ENCODE assay signal across 7 mouse cellular contexts in genomic region chr15:36980238-36980637, GRCm38 (mm10). TPM values are rescaled to one million over a fixed set of nuclear protein-coding genes. Genes with fewer than 3 reads are reported as not detected.
DNase-seq lines count a peak whose midpoint lies in the region; ATAC-seq lines count a peak whose summit lies in the region.

No protein-coding gene starts in this region.

- peak; percentile 29; the same call in 1 of the 2 replicates for ATAC-seq in liver, embryonic 11.5 days (replicated peaks; ENCODE audit: low FRiP score)
- ATAC-seq in embryonic facial prominence, embryonic 12.5 days (ENCODE audit: insufficient number of reproducible peaks, insufficient read depth, low FRiP score, low TSS enrichment): no peak; the same call in 1 of the 2 replicates
- ATAC-seq in intestine, embryonic 16.5 days: 0 out of 2 replicates have a peak, but pooled peaks have one; percentile 39
- ATAC-seq in neural tube, embryonic 14.5 days (ENCODE audit: low read depth): peak; percentile 52

- 0 out of 2 replicates have a peak overlapping the region, but pooled peaks have one; percentile 0 for H3K9ac ChIP-seq in liver, embryonic 11.5 days (ENCODE audit: low read depth, low read length)
- H3K9ac ChIP-seq in embryonic facial prominence, embryonic 12.5 days: 0 out of 2 replicates have a peak overlapping the region, but pooled peaks have one; percentile 2
- peak overlapping the region; percentile 48; the same call in 1 of the 2 replicates for H3K9ac ChIP-seq in intestine, embryonic 16.5 days (ENCODE audit: low read depth, low read length)
- H3K9ac ChIP-seq in neural tube, embryonic 14.5 days (replicated peaks; ENCODE audit: low read depth, low read length): peak overlapping the region; percentile 46; the same call in 1 of the 2 replicates

- H3K9me3 ChIP-seq in liver, embryonic 11.5 days (ENCODE audit: control insufficient read depth, low read length): no peaks in the 10 kb centered on the region
- no peaks in the 10 kb centered on the region for H3K9me3 ChIP-seq in embryonic facial prominence, embryonic 12.5 days
- no peaks in the 10 kb centered on the region for H3K9me3 ChIP-seq in intestine, embryonic 16.5 days (ENCODE audit: control insufficient read depth, low read length)
- no peaks in the 10 kb centered on the region for H3K9me3 ChIP-seq in neural tube, embryonic 14.5 days (ENCODE audit: control insufficient read depth, low read length)

- H3K27me3 ChIP-seq in liver, embryonic 11.5 days (replicated peaks; ENCODE audit: control insufficient read depth, insufficient read depth, low read length): no peaks in the 10 kb centered on the region
- no peaks in the 10 kb centered on the region for H3K27me3 ChIP-seq in embryonic facial prominence, embryonic 12.5 days
- no peaks in the 10 kb centered on the region for H3K27me3 ChIP-seq in intestine, embryonic 16.5 days (replicated peaks; ENCODE audit: control insufficient read depth, insufficient read depth, low read length)
- H3K27me3 ChIP-seq in neural tube, embryonic 14.5 days (ENCODE audit: control insufficient read depth, insufficient read depth, low read length): no peaks in the 10 kb centered on the region

- 42% methylated on average over 8 of the region's 8 CpGs for WGBS in liver, embryonic 11.5 days
- 47% methylated on average over 8 of the region's 8 CpGs for WGBS in embryonic facial prominence, embryonic 12.5 days
- WGBS in intestine, embryonic 16.5 days: 45% methylated on average over 8 of the region's 8 CpGs
- WGBS in neural tube, embryonic 14.5 days: 49% methylated on average over 8 of the region's 8 CpGs

- peak overlapping the region; percentile 63 for H3K4me2 ChIP-seq in liver, embryonic 11.5 days
- peak overlapping the region; percentile 56 for H3K4me2 ChIP-seq in embryonic facial prominence, embryonic 12.5 days (replicated peaks)
- peak overlapping the region; percentile 80 for H3K4me2 ChIP-seq in intestine, embryonic 16.5 days (ENCODE audit: low read depth, low read length)
- peak overlapping the region; percentile 55 for H3K4me2 ChIP-seq in neural tube, embryonic 14.5 days (ENCODE audit: low read depth, low read length)

- H3K36me3 ChIP-seq in liver, embryonic 11.5 days (ENCODE audit: control insufficient read depth, insufficient read depth, low read length): no peaks in the 10 kb centered on the region
- H3K36me3 ChIP-seq in embryonic facial prominence, embryonic 12.5 days: no peaks in the 10 kb centered on the region
- H3K36me3 ChIP-seq in intestine, embryonic 16.5 days (ENCODE audit: control insufficient read depth, insufficient read depth, low read length): no peaks in the 10 kb centered on the region
- H3K36me3 ChIP-seq in neural tube, embryonic 14.5 days (ENCODE audit: control insufficient read depth, insufficient read depth, low read length): no peaks in the 10 kb centered on the region

- H3K4me3 ChIP-seq in liver, embryonic 11.5 days (ENCODE audit: low read depth, low read length): peak overlapping the region; percentile 35
- peak overlapping the region; percentile 32 for H3K4me3 ChIP-seq in embryonic facial prominence, embryonic 12.5 days
- H3K4me3 ChIP-seq in intestine, embryonic 16.5 days (ENCODE audit: low read length): peak overlapping the region; percentile 42
- H3K4me3 ChIP-seq in neural tube, embryonic 14.5 days (ENCODE audit: low read depth, low read length): peak overlapping the region; percentile 26

- no peak for DNase-seq in liver, embryonic 11.5 days (ENCODE audit: low spot score)
- no peak for DNase-seq in liver
- no peak for DNase-seq in left cerebral cortex, adult 9 months (ENCODE audit: low spot score in 2 of 2)
- DNase-seq in adrenal gland, adult 2 months: no peak

- peaks cover 4% of the 10 kb centered on the region; the same call in 1 of the 2 replicates for H3K4me1 ChIP-seq in liver, embryonic 11.5 days (replicated peaks; ENCODE audit: control insufficient read depth, insufficient read depth, low read length)
- H3K4me1 ChIP-seq in embryonic facial prominence, embryonic 12.5 days: peaks cover 20% of the 10 kb centered on the region
- H3K4me1 ChIP-seq in intestine, embryonic 16.5 days (ENCODE audit: control insufficient read depth, insufficient read depth, low read length): peaks cover 16% of the 10 kb centered on the region
- peaks cover 11% of the 10 kb centered on the region for H3K4me1 ChIP-seq in neural tube, embryonic 14.5 days (ENCODE audit: control insufficient read depth, insufficient read depth, low read length)

- no peak overlapping the region for H3K27ac ChIP-seq in liver, embryonic 11.5 days (ENCODE audit: low read depth, low read length)
- H3K27ac ChIP-seq in embryonic facial prominence, embryonic 12.5 days: no peak overlapping the region
- H3K27ac ChIP-seq in intestine, embryonic 16.5 days (ENCODE audit: low read length): no peak overlapping the region; the same call in 1 of the 2 replicates
- peak overlapping the region; percentile 82 for H3K27ac ChIP-seq in neural tube, embryonic 14.5 days (ENCODE audit: low read depth, low read length)

RNA-seq across cellular contexts. Expression of gene Zfp706, which starts 27.3 kb away (rescaled TPM):
- polyA plus RNA-seq in liver, embryonic 11.5 days (2014; fragmentation: Nextera tagmentation; extraction: Ambion mirVana): 419 and 426 TPM in 2 replicates
- 431 and 440 TPM in 2 replicates for polyA plus RNA-seq in embryonic facial prominence, embryonic 12.5 days (2016; fragmentation: Nextera tagmentation; extraction: Ambion mirVana)
- 613 and 620 TPM in 2 replicates for polyA plus RNA-seq in intestine, embryonic 16.5 days (2015; fragmentation: Nextera tagmentation; extraction: Ambion mirVana)
- 437 and 463 TPM in 2 replicates for polyA plus RNA-seq in neural tube, embryonic 14.5 days (2014; fragmentation: Nextera tagmentation; extraction: Ambion mirVana)
- 100 to 1,000 TPM; 216 to 247 TPM for total RNA-seq in adrenal gland, adult 2 months (2021)
- 26.2 and 46.3 TPM in 2 replicates for polyA plus RNA-seq in adrenal gland, adult 2 months (2012; rRNA removed)
